Mouse (Mus musculus) testis, adult 2 months (tissue): ENCODE data around the gene Birc7.

Experiments
- CTCF ChIP-seq: fragments of 200-500 bp; IDR thresholded peaks from 2 replicates; pipeline ENCODE4 v1.5.1; 2012; ENCODE audit warnings: low read depth, mild to moderate bottlenecking, inconsistent platforms, low read length, moderate library complexity; ENCODE audit not compliant: control insufficient read depth, insufficient read depth, insufficient replicate concordance
- POLR2A ChIP-seq: fragments of 200-500 bp; IDR thresholded peaks from 2 replicates; pipeline ENCODE4 v1.6.1; 2012; ENCODE audit warnings: low read depth, mild to moderate bottlenecking, inconsistent platforms, low read length, moderate library complexity; ENCODE audit not compliant: control insufficient read depth

GRCm38 (mm10) chr2:180895321-180895720 is 33.5 kb upstream of the Birc7 start:
- TF ChIP-seq CTCF, result no peak
- no peak for TF ChIP-seq POLR2A
